Mouse (Mus musculus): ENCODE results near the gene Tnfrsf19.

The Tnfrsf19 gene

GRCm38 (mm10) chr14:60964016-60964810, 82.1 kb downstream of the Tnfrsf19 start:
- no peak for DNase-seq (ENCODE audit: low spot score)

GRCm38 (mm10) chr14:60957611-60958157, 88.6 kb downstream of the Tnfrsf19 start:
- DNase-seq (ENCODE audit: low spot score): no peak

- DNase-seq (ENCODE audit: low spot score): no peak
These were observed 108.7 kb downstream of the Tnfrsf19 start for GRCm38 (mm10) chr14:60937481-60938039.

- DNase-seq (ENCODE audit: low spot score): no peak
These were observed 110.6 kb downstream of the Tnfrsf19 start for GRCm38 (mm10) chr14:60935705-60936104.

- DNase-seq (ENCODE audit: low spot score): no peak
These were observed 120.3 kb downstream of the Tnfrsf19 start for GRCm38 (mm10) chr14:60926011-60926410.

GRCm38 (mm10) chr14:60916661-60917060, 129.6 kb downstream of the Tnfrsf19 start:
- DNase-seq (ENCODE audit: low spot score): no peak
